Mouse (Mus musculus) ES-Bruce4 (cell line): ENCODE measurements around the gene Trit1.

Experiments used
- CTCF ChIP-seq: IDR thresholded peaks from one replicate; pipeline ENCODE4 v1.8.1; 2011; ENCODE audit warnings: low read depth, low read length
- EP300 ChIP-seq: IDR thresholded peaks from 2 replicates; pipeline ENCODE4 v1.6.1; 2011; ENCODE audit warnings: low read depth, low read length; ENCODE audit not compliant: insufficient read depth
- POLR2A ChIP-seq: IDR thresholded peaks from one replicate; pipeline ENCODE4 v1.8.1; 2011; ENCODE audit warnings: low read length; ENCODE audit not compliant: insufficient read depth

DNA sequence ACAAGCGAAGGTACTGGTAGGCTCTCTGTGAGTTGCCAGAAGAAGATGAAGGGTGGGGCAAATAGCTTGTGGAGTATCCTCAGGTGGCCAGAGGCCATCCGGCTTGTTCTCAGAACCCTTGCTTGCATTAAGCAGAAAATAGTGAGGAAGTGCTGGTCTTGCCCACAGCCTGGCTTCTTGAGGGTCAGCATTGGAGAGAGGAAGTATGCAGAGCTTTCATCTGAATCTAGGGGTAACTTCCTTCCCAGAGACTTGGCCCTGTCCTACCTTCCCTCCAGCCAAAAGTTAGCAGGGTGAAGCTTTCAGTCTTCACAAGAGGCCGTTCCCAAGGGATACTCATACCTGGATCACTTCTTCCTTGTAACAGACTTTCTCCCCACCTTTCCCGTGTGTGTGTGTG lies 44.8 kb upstream of the Trit1 start:
- TF ChIP-seq CTCF (no peak), EP300 (no peak), POLR2A (no peak)
